Mouse (Mus musculus): ENCODE results near the gene D6Ertd527e. TPM values are rescaled to one million over a fixed set of nuclear protein-coding genes. Genes with fewer than 3 reads are reported as not detected.

Gene D6Ertd527e
- polyA plus RNA-seq, 1 experiment from 2014 or later, result 0.18 TPM

DNA sequence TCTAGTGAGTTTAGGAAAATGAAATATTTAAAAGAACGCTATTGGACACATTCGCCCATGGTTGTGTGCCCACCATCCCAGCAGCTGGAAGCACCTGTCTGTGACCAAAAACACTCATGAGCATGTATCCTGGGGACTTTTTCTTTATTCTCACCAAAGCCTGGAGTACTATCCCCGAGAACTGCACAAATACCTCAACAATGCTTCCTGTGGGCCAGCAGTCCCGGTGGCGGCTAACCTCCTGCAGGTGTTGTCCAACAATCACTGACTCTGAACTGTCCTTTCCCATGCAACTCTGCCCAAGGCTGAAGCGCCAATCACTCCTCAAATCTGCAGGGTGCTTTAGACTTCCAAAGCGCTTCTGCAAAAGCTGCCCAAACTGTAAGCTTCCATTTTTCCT, 12.1 kb downstream of the D6Ertd527e start:
- Histone ChIP-seq H3K4me2 (no peak overlapping the region), H3K9me3 (no peaks in the 10 kb centered on the region), H3K36me3 (no peaks in the 10 kb centered on the region), H3K27me3 (no peaks in the 10 kb centered on the region), H3K4me1 (replicated peaks) (no peaks in the 10 kb centered on the region), H3K4me3 (no peak overlapping the region), H3K9ac (no peak overlapping the region), H3K27ac (replicated peaks) (no peak overlapping the region)
- no peak for ATAC-seq (ENCODE audit: low FRiP score, low read depth)
- whole genome bisulfite sequencing, result 87% methylated on average over 7 of the region's 7 CpGs

DNA sequence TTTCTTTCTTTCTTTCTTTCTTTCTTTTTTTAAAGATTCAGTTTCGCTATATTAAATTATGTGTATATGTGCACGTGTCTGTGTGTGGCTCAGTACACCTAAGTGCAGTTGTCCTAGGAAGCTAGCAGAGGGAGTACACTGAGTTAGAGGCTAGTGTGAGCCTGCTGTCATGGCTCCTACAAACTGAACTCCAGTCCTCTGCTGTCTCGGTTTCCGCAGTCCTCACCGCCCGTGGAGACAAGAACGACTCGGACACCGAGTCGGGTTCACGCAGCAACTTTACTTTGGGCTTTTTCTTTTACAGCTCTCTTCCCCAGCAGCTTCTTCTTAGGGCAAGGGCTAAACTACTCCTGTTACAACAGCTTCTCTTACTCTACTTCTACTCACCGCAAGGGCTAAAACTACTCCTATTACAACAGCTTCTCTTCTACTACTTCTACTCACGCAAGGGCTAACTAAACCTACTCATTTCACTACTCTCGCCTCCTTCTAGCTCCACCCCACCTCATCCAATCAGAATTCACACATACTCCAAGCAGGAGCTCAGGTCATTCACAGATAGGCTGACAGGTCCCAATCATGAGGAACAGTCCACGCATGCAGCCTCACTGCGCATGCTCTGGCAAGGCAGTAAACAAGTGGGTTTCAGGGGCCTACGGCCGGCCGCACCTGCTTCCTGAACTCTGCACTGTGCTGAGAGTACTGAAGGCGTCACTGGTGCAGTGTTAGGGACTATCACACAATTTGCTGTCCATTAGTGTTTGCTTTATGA, 14.7 kb downstream of the D6Ertd527e start:
- Histone ChIP-seq H3K4me3 (no peak overlapping the region), H3K36me3 (no peaks in the 10 kb centered on the region), H3K27me3 (no peaks in the 10 kb centered on the region), H3K9ac (no peak overlapping the region), H3K4me2 (no peak overlapping the region), H3K4me1 (replicated peaks) (no peaks in the 10 kb centered on the region), H3K27ac (replicated peaks) (no peak overlapping the region), H3K9me3 (no peaks in the 10 kb centered on the region)
- 93% methylated on average over 20 of the region's 20 CpGs for WGBS
- no peak for ATAC-seq (ENCODE audit: low FRiP score, low read depth)

DNA sequence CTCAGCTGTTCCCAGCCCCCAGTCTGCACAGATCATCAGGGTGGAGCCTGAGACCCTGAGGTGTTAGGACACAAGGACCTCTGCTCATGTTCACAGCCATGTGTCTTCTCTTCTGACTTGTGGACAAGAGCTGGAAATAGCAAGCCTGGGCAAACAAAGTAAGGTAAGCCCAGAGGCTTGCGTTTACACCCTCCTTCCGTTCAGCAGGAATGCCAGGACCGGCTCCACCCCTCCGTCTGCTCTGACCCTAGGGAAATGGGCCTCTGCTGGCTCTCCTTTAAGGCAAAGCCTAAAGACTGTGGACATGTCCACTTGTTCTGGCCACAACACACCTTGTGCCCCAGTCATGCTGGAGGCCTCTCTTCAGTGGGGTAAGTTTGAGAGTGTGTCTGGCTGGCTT, 15.4 kb downstream of the D6Ertd527e start:
- ATAC-seq (ENCODE audit: low FRiP score, low read depth), result no peak

DNA sequence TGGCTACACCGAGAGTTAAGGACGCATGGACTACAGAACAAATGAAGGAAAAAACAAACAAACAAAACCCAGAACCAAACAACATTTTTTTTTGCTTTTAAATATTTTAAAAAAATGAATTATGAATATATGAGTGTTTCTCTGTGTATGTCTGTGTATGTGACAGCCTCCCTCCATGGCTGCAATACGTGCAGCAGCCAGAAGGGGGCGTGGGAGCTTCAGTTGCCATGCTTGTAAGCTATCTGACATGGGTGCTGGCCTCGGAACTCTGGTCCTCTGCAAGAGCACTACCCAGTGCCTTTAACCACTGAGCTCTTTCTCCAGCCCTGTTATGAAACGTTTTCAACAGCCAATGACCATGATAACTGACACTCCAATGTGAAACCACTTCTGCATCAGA, 16.1 kb downstream of the D6Ertd527e start:
- H3K36me3 ChIP-seq, result no peaks in the 10 kb centered on the region
- no peak overlapping the region for H3K9ac ChIP-seq
- H3K4me1 ChIP-seq (replicated peaks), result no peaks in the 10 kb centered on the region
- ATAC-seq (ENCODE audit: low FRiP score, low read depth), result no peak
- H3K27ac ChIP-seq (replicated peaks), result no peak overlapping the region
- no peaks in the 10 kb centered on the region for H3K27me3 ChIP-seq
- WGBS, result 92% methylated on average over 6 of the region's 6 CpGs
- H3K9me3 ChIP-seq, result no peaks in the 10 kb centered on the region
- H3K4me3 ChIP-seq, result no peak overlapping the region
- H3K4me2 ChIP-seq, result no peak overlapping the region

More for the DNA sequence above, 15.4 kb downstream of the D6Ertd527e start:
- H3K4me3 ChIP-seq, result no peak overlapping the region
- no peaks in the 10 kb centered on the region for H3K9me3 ChIP-seq
- H3K27ac ChIP-seq (replicated peaks), result no peak overlapping the region
- H3K9ac ChIP-seq, result no peak overlapping the region
- H3K27me3 ChIP-seq, result no peaks in the 10 kb centered on the region
- H3K36me3 ChIP-seq, result no peaks in the 10 kb centered on the region
- WGBS, result 80% methylated on average over 4 of the region's 4 CpGs
- no peaks in the 10 kb centered on the region for H3K4me1 ChIP-seq (replicated peaks)
- H3K4me2 ChIP-seq, result no peak overlapping the region

DNA sequence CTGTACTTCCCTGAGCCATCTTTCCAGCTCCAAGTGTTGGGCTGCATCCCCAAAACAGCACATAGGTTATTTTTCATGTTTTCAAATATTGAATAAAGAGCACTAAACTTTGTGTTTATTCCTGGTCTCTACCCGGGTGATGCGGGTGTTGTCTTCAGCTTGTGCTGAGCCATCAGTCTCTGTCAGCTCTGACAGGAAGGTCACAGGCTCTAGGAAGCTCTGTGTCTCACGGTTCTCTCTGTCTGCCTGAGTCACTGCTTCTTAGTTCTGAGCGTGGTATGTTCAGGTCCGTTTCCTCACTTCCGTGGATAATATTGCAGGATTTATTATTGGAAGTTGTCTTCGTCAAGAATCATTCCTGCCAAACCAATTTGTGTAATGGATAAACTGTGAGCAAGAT, 17.4 kb downstream of the D6Ertd527e start:
- Histone ChIP-seq H3K4me1 (replicated peaks) (no peaks in the 10 kb centered on the region), H3K4me2 (no peak overlapping the region), H3K4me3 (no peak overlapping the region), H3K9me3 (no peaks in the 10 kb centered on the region), H3K27me3 (no peaks in the 10 kb centered on the region), H3K27ac (replicated peaks) (no peak overlapping the region), H3K9ac (no peak overlapping the region), H3K36me3 (no peaks in the 10 kb centered on the region)
- 82% methylated on average over 7 of the region's 7 CpGs for WGBS
- no peak for ATAC-seq (ENCODE audit: low FRiP score, low read depth)

DNA sequence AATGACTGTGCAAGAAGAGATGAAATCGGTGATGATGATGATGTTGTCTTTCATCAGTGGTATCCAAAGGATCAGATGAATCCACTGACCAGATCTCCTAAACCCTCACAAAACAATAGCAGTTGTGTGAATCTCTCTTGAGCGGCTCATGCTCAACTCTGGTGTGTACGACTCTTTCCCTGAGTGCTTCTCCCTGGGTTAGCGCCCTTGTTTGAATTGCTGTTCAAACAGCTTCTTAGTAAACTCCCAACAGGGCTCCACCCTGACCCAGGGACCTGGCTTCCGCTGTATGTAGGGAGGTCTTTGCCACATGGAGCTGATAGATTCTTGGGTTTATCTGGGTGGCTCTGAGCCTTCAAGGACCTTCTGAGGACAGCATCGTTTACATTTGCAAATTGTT, 18.9 kb downstream of the D6Ertd527e start:
- Histone ChIP-seq H3K9me3 (no peaks in the 10 kb centered on the region), H3K27ac (replicated peaks) (no peak overlapping the region), H3K36me3 (no peaks in the 10 kb centered on the region), H3K4me3 (no peak overlapping the region), H3K27me3 (no peaks in the 10 kb centered on the region), H3K9ac (no peak overlapping the region), H3K4me1 (replicated peaks) (no peaks in the 10 kb centered on the region), H3K4me2 (no peak overlapping the region)
- WGBS, result 93% methylated on average over 6 of the region's 6 CpGs
- ATAC-seq (ENCODE audit: low FRiP score, low read depth), result no peak

DNA sequence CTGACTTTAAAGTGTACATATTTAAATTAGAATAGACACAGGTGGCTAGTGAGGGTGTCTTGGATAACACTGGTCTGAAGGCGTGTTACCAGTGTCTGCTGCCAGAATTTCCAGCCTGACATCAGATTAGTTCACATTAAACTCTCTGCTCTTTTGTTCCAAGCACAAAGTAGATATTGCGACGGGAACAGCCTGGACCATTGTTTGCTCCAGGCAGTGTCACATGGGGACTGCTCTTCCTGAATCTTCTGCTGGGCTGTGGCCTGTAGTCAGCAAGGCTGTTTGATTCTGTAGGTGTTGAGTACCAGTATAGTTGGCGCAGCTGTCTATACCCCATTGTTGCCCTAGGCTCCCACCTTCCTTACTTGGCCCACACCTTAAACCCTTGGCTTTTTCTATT, 19.4 kb downstream of the D6Ertd527e start:
- H3K9ac ChIP-seq, result no peak overlapping the region
- H3K27ac ChIP-seq (replicated peaks), result no peak overlapping the region
- H3K27me3 ChIP-seq, result no peaks in the 10 kb centered on the region
- ATAC-seq (ENCODE audit: low FRiP score, low read depth), result no peak
- H3K4me3 ChIP-seq, result no peak overlapping the region
- no peaks in the 10 kb centered on the region for H3K4me1 ChIP-seq (replicated peaks)
- WGBS, result 78% methylated on average over 4 of the region's 4 CpGs
- H3K4me2 ChIP-seq, result no peak overlapping the region
- H3K36me3 ChIP-seq, result no peaks in the 10 kb centered on the region
- H3K9me3 ChIP-seq, result no peaks in the 10 kb centered on the region

DNA sequence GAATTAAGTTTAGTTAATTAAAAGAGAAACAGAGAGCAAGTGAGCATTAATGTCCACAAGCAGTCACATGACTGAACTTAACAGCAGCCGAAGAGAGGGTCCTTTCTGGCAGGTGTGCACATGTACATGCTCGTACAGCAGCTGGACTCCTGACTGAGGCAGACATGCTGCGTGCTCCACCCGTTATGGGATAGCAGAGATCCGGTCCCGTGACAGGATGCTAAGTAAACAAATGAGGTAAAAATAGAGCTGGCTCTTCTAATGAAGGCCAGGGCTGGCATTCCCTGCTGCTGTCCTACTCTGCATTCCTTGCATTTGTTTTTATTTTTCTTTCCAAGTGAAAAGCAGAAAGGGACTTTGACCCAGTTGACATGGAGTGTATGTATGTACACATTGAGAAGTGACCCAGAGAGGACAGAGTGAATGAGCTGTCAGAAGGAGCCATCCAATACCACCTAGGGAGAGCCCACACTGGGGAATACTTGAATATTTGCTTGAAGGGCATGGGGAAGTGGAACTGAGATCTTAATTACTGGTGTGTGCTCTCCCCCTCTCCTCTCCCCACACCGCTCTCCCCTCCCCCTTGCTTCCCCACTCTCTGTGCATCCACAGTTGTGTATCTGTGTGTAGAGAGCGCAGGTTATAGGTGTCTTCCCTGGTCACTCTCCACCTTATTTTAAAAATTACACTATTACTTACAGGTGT, 22.7 kb downstream of the D6Ertd527e start:
- Histone ChIP-seq H3K27ac (replicated peaks) (no peak overlapping the region), H3K9me3 (no peaks in the 10 kb centered on the region), H3K4me1 (replicated peaks) (no peaks in the 10 kb centered on the region), H3K4me2 (no peak overlapping the region), H3K4me3 (no peak overlapping the region), H3K9ac (no peak overlapping the region), H3K36me3 (no peaks in the 10 kb centered on the region), H3K27me3 (no peaks in the 10 kb centered on the region)
- no peak for ATAC-seq (ENCODE audit: low FRiP score, low read depth)
- WGBS, result 79% methylated on average over 8 of the region's 8 CpGs

DNA sequence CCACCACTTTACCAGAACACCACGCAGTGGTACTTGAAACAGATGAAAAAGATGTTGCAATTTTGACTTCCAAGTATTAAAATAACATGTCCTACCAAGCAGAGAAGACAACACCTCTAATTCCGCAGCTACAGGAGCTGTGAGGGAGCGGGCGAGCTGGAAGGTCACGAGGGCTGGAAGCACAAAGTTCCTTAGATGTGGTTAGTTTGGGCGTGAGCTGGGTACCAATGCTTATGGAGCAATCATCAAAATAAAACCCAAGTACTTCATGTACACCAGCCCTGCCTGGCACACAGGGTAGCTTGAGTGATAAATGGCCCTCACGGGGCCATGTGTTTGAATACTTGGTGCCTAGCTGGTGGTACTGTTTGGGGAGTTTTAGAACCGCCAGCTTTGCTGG, 25.3 kb downstream of the D6Ertd527e start:
- Histone ChIP-seq H3K4me2 (no peak overlapping the region), H3K27ac (replicated peaks) (no peak overlapping the region), H3K4me3 (no peak overlapping the region), H3K27me3 (no peaks in the 10 kb centered on the region), H3K4me1 (replicated peaks) (0 out of 2 replicates have a peak, but pooled peaks cover 5% of the 10 kb centered on the region), H3K9ac (no peak overlapping the region), H3K36me3 (no peaks in the 10 kb centered on the region), H3K9me3 (no peaks in the 10 kb centered on the region)
- 89% methylated on average over 8 of the region's 8 CpGs for WGBS
- no peak for ATAC-seq (ENCODE audit: low FRiP score, low read depth)

DNA sequence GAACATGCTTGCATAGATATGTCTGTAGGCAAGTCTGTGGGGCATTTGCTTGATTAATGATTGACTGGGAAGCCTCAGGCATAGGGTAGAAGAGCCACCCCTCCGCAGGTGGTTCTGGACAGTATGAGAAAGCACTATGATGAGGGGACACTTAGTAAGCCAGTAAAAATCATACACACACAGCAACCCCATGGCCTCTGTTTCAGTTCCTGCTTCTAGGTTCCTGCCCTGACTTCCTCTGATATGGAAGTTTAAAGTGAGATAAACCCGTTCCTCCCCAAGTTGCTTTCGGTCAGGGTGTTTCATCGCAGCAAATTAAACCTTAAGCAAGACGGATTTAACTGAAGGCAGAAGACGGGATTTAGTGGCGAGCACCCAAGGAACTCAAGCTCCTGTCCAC, 26.1 kb downstream of the D6Ertd527e start:
- Histone ChIP-seq H3K9ac (no peak overlapping the region), H3K4me1 (replicated peaks) (0 out of 2 replicates have a peak, but pooled peaks cover 5% of the 10 kb centered on the region), H3K4me3 (no peak overlapping the region), H3K27ac (replicated peaks) (no peak overlapping the region), H3K27me3 (no peaks in the 10 kb centered on the region), H3K36me3 (no peaks in the 10 kb centered on the region), H3K4me2 (no peak overlapping the region), H3K9me3 (no peaks in the 10 kb centered on the region)
- no peak for ATAC-seq (ENCODE audit: low FRiP score, low read depth)
- WGBS, result 98% methylated on average over 7 of the region's 7 CpGs

DNA sequence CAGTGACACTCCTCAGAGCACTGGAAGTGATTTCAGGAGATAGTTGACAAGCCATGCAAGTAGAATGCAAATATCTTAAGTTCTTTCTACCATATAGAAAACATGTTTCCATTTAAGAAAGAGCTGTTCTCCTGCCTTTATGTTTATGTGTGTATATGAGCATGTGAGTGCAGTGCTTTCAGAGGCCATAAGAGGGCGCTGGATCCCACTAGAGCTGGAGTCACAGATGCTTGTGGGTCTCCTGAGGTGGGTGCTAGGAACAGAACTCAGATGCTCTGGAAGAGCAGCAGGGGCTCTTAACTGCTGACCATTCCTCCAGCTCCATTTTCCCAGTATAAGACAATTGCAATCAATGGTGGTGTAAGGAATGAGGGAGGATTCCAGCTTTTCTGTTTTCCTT, 26.5 kb downstream of the D6Ertd527e start:
- H3K27me3 ChIP-seq, result no peaks in the 10 kb centered on the region
- no peak overlapping the region for H3K9ac ChIP-seq
- no peak for ATAC-seq (ENCODE audit: low FRiP score, low read depth)
- no peak overlapping the region for H3K4me2 ChIP-seq
- H3K4me1 ChIP-seq (replicated peaks), result 0 out of 2 replicates have a peak, but pooled peaks cover 5% of the 10 kb centered on the region
- no peaks in the 10 kb centered on the region for H3K9me3 ChIP-seq
- no peaks in the 10 kb centered on the region for H3K36me3 ChIP-seq
- H3K4me3 ChIP-seq, result no peak overlapping the region
- WGBS, result 92% methylated on average over 1 of the region's 1 CpGs
- H3K27ac ChIP-seq (replicated peaks), result no peak overlapping the region

DNA sequence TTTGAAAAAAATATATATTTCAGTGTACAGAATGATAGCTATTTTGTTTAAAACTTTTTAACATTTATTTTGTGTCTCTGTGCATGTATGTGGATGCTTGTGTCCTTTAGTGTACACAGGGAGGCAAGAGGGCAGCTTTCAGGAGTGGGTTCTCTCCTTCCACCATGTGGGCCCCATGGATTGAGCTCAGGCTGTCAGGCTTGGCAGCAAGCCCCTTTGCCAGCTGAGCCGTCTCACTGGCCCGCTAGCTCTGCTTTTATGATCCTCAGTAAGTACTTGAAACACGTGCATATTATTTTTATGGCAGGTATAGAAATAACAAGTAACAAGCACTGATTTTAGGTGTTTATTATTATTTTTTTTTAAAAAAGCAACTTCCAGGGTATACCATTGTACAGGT, 29.0 kb downstream of the D6Ertd527e start:
- Histone ChIP-seq H3K9ac (no peak overlapping the region), H3K4me1 (replicated peaks) (0 out of 2 replicates have a peak, but pooled peaks cover 5% of the 10 kb centered on the region), H3K27ac (replicated peaks) (no peak overlapping the region), H3K4me2 (no peak overlapping the region), H3K36me3 (0 out of 2 replicates have a peak, but pooled peaks cover 6% of the 10 kb centered on the region), H3K4me3 (no peak overlapping the region), H3K9me3 (no peaks in the 10 kb centered on the region), H3K27me3 (no peaks in the 10 kb centered on the region)
- no peak for ATAC-seq (ENCODE audit: low FRiP score, low read depth)
- WGBS, result 72% methylated on average over 3 of the region's 3 CpGs
